Mouse (Mus musculus): ENCODE data around the gene Thsd7b. TPM values are rescaled to one million over a fixed set of nuclear protein-coding genes. Genes with fewer than 3 reads are reported as not detected.

Thsd7b gene
- total RNA-seq, 2 experiments from 2014 or later: 0.24 to 0.65 TPM

DNA sequence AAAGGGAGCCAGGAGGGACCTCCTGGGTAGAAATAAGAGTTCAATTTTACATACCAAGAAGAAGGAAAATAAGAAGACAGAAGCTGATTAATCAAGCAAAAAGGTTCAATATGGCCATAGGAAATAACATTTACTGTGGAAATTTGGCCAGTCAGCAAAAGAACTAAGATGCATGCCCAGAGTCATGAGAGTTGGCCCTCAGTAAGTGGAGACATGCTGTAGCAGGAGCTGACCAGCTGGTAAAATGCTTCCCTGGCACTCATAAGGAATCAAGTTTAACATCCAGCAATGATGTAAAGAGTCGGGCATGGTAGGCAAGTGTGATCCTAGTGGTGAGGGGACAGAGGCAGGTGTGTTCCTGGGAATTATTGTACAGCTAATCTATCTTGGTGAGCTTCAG is 243.3 kb downstream of the Thsd7b start:
- intact Hi-C loops (cut with DNase I): no loop called here
- no peak for DNase-seq

DNA sequence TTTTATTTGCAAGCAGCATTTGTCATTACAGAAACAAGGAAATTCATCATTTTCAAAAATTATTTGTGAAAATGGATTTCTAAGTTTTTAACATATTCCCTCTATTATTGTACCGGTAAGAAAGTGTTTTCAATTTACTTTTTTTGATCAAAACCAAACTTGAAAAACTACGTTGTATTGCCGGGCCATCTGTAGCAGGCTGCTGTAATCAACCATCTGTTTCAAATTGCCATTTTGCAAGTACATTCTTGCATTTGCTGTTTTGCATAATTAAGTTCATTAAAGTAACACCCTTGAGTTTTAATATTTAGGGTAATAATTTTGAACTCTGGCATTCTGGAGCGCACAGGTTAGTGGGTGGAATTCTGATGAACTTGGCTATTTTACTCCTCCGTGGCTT is 246.6 kb downstream of the Thsd7b start:
- intact Hi-C loops (cut with DNase I): no loop called here
- no peak for DNase-seq

DNA sequence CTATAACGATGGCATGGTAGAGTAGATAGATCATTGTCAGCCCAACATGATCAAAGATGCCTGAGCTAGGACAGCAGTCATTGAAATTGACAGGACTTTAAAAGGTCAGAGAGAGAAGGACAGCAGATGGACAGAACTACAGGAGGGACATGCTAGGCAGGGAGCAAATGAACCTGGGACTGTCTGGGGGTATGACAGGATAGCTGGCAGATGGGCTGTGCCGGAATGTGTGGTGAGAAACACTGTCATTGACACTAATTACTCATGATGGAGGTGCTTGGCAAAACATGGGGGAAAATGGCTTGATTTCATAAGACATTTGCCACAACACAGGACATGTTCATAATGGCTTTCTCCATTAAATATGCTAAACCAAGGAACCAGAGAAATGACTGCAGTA is 253.9 kb downstream of the Thsd7b start:
- intact Hi-C loops (cut with DNase I): no loop called here
- DNase-seq: no peak

DNA sequence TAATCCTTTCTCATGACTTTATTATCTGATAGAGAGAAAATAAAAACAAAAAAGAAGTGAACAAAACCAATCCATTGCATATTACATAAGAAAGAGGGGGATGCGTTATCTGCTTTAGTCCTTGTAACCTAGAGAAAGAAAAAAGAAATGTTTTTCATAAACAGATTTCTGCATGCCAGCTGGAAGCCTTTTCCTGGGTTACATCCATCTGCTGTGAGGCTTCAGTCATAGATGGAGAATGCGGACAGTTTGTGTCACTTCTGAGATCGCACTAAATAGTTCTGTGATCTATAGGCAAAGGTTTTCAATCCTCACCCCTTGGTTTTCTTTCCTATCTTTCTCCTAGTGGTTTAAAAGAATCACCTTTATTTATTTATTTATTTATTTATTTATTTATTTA is 259.1 kb downstream of the Thsd7b start:
- intact Hi-C loops (cut with DNase I): no loop called here

DNA sequence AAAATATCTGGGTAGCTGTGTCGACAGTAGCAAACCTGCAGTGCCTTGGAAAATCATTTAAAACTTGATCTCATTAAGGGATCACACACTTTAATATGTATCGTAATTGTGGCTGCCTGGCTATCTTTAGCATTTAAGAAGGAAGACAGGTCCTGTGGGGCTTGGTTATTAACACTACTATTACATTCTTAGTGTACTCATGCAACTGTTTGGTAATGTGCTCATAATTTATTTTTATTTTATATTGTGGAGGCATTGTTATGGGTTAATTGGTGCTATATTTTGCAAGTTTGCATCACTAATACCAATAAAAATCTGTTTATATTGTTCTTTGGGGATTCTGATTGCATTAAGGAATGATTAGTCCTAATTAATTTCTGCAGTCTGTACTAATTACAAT is 265.4 kb downstream of the Thsd7b start:
- no peak for DNase-seq
- intact Hi-C loops (cut with DNase I): no loop called here

More for the DNA sequence above, 259.1 kb downstream of the Thsd7b start:
- no peak for DNase-seq

DNA sequence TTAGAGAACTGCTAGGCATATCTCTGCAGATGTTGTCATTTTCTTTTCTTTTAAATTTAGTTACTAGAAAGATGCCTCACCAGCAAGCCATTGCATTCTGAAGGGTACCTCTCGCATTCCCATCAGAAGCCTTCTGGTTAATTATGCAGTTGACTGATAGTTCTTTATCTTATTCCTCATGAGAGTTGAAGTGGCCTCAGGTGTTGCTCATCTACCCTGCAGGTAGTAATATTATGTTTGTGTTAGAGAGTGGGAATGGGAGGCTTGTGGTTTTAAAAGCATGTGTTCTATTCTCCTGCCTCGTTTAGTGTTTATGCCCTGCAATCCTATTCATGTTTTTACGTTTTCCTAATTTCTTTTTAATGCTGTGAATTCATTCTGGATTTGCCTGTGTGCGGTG is 265.9 kb downstream of the Thsd7b start:
- intact Hi-C loops (cut with DNase I): no loop called here
- DNase-seq: no peak

DNA sequence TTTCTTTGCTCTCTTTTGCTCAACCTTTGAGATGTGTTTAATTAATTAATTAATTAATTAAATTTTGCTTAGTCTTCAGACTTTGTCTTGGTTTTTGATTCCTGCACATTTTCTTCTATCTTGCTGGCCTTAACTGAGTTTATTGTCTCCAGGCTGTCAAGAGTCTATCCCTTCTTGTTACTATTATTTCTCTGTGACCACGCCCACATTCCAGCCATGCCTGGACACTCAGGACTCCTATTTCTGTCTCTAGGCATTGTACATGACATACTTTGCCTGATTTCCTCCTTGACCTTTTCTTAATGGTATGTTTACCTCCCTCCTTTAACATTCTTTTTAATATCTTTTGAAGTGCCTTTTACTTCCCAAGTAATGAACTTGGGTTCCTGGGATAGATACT is 267.6 kb downstream of the Thsd7b start:
- peak in 1 of 2 experiments; percentile 8 for DNase-seq
- intact Hi-C loops (cut with DNase I): no loop called here

DNA sequence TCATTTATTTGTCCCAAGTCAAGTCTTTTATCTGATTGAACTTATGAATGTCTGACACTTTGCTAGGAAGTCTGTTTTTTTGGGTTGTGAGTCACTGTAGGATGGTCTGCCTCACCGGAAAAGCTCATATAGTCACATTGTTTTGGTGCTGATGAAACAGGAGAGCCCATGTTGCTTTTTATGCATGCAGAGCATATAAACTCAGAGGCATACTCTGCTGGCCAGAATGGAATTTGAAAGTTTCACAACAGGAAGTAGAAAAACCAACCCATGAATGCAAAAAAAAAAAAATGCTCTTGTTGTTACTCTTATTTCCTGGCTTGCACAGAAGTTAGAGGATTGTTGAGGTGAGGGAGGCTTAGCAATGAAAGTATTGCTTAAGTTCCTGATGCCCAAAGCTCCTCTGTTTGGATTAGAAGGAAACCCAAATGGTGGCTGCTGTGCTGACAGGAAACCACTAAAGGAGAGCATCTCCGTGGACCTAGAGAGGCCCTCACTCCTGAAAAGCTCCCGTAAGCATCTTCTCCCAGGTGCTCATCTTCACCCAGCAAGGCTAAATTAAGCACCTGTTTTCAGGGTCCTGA is 269.6 kb downstream of the Thsd7b start:
- intact Hi-C loops (cut with DNase I): no loop called here

DNA sequence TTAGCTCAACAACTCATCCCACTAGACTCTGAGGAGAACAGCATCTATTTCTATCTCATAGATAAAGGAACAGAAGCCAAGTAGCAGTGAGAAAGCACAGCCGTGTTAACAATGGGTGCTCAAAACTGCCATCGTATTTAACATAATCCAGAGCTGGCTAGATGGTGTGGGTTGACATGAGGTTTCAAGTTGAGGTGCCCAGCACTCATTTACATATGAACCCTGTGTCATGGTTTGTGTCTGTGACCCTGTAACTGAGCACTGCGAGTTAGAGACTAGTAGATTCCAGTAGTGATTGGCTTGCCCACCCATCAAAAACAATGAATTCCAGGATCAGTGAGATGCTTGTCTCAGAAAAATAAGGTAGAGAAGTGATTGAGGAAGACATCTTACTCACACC is 270.1 kb downstream of the Thsd7b start:
- intact Hi-C loops (cut with DNase I): no loop called here
- no peak for DNase-seq

More for the DNA sequence above, 269.6 kb downstream of the Thsd7b start:
- DNase-seq: no peak

DNA sequence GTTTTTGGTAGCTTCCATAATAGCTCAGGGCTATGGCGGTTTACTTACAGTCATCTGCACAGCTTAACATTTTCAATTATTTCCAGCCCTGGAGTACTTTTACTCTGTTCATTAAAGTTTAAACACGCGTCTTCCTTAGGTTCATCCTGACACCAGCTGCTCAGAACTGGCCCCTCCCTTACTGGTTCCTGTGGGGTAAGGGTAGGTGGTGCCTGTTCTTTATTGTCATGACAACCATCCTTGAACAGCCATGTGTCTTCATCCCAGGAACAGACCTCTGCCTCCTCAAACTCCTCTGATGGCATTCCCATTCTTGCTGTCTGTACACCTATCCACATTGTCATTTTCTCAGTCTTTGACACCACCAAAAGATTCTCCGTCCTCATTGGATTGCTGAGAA is 285.0 kb downstream of the Thsd7b start:
- intact Hi-C loops (cut with DNase I): no loop called here
- no peak for DNase-seq

DNA sequence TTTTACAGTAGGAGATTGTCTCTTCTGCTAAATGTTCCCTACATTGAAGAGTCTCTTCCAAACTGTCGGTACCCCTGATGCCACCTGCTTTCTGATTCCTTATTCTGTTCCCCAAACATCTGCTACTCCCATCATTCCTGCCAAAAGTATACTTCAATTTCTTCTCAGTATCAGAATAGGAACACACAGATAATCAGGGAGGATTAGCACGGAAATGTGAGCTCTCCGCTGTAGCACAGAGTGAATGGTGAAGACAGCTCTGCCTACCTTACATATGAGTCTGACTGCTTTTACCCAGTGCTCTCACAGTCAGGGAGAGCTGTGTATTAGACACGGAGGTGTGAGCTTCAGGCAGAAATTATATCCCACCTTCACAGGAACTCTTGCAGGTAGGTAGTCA is 286.0 kb downstream of the Thsd7b start:
- DNase-seq: no peak
- intact Hi-C loops (cut with DNase I): no loop called here

DNA sequence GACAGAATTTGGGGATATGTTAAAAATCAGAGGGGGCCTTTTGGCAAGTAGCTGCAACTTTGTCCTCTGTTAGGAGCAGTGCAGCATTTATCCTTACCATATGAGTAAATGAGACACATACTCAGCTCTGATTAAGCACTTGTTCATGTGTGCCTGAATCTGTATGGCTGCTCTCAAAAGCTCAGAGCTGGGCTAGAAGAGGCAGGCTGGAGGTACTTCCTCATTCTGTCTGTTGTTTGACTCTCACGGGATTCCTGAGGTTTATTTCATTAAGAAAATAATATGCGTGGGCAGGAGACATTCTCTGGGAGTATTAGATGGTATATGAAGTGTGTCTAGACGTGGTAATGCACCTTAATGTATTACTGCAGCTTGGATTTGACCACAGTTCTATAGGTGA is 286.7 kb downstream of the Thsd7b start:
- no peak for DNase-seq
- intact Hi-C loops (cut with DNase I): no loop called here

DNA sequence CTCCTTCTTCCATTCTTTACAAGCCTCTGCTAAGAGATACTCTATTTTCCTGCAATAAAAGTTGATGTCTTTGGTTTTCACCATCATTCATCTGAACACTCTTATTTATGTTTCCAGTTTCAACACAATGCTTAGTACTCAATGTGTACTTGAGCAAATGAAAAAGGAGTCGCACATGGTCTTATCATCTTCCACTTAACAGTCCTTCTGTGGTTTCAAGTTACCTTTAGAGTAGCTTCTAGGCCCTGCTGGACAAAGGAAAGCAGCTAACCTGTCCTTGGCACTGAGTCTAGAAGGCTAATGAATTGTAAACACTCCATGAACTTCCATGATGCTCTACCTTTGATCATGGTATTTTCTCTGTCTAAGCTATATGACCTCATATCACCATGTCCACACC is 289.6 kb downstream of the Thsd7b start:
- intact Hi-C loops (cut with DNase I): no loop called here
- no peak for DNase-seq

DNA sequence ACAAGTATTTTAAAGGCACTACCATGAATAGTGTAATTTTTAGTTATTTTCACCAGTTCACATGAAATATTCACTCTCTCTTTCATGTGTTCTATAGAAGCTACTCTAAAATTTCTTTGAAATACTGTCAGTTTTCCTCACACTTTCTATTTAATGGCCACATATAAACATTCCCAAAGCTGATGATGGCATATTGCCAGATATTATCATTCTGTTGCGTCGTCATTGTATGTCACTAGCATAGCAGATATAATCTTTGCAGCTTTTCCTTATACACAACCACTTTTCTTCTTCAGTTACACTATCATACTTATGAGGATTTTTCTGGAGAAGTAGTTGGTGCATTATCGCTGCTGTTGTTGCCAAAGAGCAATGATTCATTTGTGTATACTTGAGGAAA is 297.4 kb downstream of the Thsd7b start:
- intact Hi-C loops (cut with DNase I): no loop called here
- DNase-seq: no peak

DNA sequence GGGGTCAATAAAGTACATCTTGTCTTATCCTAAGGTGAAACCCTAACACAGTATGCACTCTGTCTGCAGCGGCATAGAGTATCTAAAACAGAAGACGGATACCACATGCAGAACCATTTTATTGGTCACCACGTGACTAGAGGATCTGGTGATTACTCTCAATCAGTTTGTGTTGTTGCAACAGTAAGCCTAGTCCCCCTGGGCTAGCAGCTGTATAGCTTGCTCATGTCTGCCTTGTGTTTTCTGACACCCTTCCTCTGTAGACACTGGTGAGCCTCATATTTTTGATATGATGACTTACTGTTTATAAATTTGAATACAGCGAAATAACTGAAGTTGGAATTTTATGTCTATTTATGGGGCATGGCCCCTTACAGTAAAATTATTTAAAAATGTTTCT is 306.9 kb downstream of the Thsd7b start:
- no peak for DNase-seq
- intact Hi-C loops (cut with DNase I): no loop called here

DNA sequence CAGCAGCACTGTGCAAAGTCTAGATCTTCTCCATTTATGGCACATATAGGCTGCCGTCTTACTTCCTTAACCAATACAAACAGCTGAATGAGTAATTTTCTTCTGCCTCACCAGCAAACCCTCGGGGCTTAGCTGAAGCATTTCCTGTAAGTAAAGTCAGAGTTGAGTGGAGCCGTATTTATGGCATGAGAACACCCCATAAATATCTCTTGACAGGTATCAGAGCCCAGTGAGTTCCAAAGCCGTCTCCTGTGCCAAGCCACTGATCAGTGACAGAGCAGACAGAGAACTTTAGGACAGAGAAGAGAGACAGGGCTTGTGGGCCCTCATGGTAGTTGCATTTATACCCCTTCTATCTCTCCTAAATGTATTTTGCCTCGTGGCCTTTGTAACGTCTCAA is 313.5 kb downstream of the Thsd7b start:
- DNase-seq: no peak
- intact Hi-C loops (cut with DNase I): no loop called here

DNA sequence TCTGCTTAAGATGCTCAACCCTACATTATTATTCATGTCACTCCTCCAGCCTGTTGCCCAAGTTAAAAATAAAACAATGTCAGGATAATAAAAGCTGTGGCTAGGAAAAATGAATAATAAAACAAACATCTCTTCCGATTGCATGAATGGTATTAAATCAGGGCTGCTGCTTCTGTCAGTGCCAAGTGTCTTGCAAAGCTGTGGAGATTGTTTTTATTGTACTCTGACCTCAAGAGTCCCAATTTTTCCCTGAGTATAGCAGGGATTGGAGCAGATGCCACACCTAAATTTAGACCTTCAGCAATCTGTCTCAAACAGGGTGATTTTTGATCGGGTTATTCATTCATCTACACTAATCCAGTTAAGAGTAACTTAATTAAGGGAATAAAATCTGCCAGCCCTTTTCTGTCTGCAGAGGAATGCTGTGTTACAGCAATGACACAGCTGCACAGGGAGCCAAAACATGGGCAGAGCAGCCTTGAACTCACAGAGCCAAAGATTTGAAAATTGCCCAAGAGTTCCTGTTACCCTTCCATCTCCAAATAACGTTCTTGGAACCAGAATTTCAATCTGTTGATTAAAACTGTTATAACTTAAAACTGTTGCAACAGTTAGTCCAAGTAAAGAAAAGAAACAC is 316.4 kb downstream of the Thsd7b start:
- DNase-seq: no peak
- intact Hi-C loops (cut with DNase I): no loop called here

DNA sequence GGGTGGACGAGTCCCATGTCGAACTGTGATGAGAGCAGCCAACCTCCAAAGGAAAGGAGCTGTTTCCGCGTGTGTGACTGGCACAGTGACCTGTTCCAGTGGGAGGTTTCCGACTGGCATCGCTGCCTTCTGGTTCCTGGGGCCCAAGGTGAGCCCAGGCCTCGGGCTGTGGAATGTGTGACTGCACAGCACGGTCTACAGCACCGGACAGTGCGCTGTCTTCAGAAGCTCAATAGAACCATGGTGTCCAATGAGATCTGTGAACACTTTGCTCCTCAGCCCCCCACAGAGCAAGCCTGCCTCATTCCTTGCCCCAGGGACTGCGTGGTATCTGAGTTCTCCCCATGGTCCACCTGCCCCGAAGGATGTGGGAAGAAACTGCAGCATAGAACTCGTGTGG is 322.3 kb downstream of the Thsd7b start:
- DNase-seq: no peak
- intact Hi-C loops (cut with DNase I): no loop called here

DNA sequence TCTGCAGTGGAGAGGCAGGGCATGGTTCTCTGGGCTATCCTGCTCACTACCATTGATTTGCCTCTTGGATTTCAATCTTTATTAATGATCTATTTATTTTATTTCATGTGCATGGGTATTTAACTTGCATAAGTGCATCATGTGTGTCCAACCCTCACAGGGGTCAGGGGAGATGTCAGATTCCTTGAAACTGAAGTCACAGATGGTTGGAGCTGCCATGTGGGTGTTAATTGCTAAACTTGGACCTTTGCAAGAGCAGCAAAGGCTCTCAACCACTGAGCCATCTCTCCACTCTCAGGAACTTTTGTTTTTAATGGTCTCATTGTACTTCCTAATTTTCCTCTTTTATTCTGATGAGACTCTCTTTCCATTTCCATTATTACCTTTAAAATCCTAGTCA is 327.8 kb downstream of the Thsd7b start:
- no peak for DNase-seq
- intact Hi-C loops (cut with DNase I): no loop called here

DNA sequence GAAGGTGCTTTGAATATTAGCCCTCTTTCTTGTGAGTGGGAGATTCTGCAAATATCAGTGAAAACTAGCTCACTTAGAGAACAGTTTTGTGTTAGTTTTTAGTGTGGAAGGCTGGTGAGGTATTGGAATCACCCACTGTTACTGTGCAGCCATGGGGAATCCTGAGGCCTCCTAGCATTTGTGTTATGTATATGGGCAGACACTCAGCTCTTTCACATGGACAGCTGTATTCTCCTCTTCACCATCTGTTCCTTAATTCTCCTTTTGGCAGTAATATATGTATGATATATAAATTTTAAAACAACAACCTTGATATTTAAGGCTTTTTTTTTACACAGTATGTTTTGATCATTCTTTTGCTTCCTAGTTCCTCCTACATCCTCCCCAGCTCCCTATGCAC is 329.2 kb downstream of the Thsd7b start:
- no peak for DNase-seq
- intact Hi-C loops (cut with DNase I): no loop called here

DNA sequence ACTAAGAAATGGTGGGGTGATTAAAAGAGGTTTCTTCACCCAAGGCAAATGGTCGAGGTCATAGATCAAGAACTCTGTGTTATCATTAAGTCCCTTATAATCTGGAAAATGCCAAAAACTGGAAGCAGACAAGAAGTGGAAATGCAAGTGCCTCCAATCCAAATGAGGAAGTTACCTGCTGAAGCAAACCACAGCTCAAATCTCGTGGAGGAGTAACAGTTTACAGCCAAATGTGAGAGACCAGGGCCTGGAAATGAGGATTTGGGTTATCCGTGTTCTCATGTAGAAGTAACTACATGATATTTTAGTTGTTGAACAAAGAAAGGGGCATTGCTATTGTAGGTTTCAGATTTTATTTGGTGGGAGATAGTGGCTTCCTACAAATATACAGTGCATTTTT is 335.3 kb downstream of the Thsd7b start:
- DNase-seq: no peak
- intact Hi-C loops (cut with DNase I): no loop called here

DNA sequence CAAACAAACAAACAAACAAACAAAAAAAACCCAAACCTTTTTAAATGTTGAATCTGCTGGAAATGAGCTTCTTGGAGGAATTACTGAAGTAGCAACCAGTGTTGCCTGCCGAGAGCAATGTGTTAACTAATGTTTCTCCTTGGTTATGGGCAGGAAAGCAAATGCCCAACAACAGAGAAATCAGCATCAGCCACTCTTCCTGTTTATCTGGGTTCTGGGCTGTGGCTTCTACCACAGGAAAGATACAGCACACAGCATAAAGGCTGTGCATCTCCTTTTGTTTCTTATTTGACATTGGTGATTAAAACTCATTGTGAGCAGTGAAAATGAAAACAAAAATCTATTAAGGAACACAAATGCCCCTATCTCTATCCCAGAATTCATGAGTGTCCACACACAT is 343.0 kb downstream of the Thsd7b start:
- intact Hi-C loops (cut with DNase I): no loop called here
- DNase-seq: no peak
